Comparison of ENCODE assay signal across 32 mouse cellular contexts in genomic region chr16:97877502-97877901, GRCm38 (mm10).
"Had no signal": no experiment of that assay in that cellular context is flagged by ENCODE, and none has a peak within 500 bp of the region (broad histone marks: within the 10 kb centered on the region; RNA-seq: fewer than 3 reads in every experiment).

No protein-coding gene starts in this region.

- ATAC-seq: liver, embryonic 12.5 days; liver, postnatal 0 days; lung, postnatal 0 days; midbrain, embryonic 13.5 days; midbrain, embryonic 15.5 days; midbrain, embryonic 16.5 days had no signal

- H3K4me2 ChIP-seq: limb, embryonic 12.5 days; limb, embryonic 13.5 days; limb, embryonic 15.5 days; liver, embryonic 11.5 days; liver, embryonic 12.5 days; liver, embryonic 13.5 days; liver, embryonic 15.5 days; lung, embryonic 14.5 days; lung, embryonic 15.5 days; midbrain, embryonic 11.5 days; midbrain, embryonic 12.5 days; midbrain, embryonic 13.5 days; midbrain, embryonic 15.5 days; neural tube, embryonic 12.5 days; neural tube, embryonic 13.5 days had no signal

- H3K9me3 ChIP-seq: limb, embryonic 10.5 days; limb, embryonic 12.5 days; limb, embryonic 13.5 days; limb, embryonic 15.5 days; liver, embryonic 12.5 days; liver, embryonic 13.5 days; liver, embryonic 15.5 days; lung, embryonic 15.5 days; megakaryocyte, embryonic 14.5 days; midbrain, embryonic 10.5 days; midbrain, embryonic 12.5 days; midbrain, embryonic 13.5 days; midbrain, embryonic 15.5 days; neural tube, embryonic 12.5 days; neural tube, embryonic 13.5 days had no signal

- H3K4me1 ChIP-seq: limb, embryonic 10.5 days; limb, embryonic 12.5 days; limb, embryonic 13.5 days; limb, embryonic 15.5 days; liver, embryonic 12.5 days; liver, embryonic 13.5 days; liver, embryonic 15.5 days; lung, embryonic 15.5 days; megakaryocyte, embryonic 14.5 days; midbrain, embryonic 10.5 days; midbrain, embryonic 12.5 days; midbrain, embryonic 13.5 days; midbrain, embryonic 15.5 days; neural tube, embryonic 12.5 days; neural tube, embryonic 13.5 days had no signal

- H3K27ac ChIP-seq: limb, embryonic 10.5 days; limb, embryonic 12.5 days; limb, embryonic 13.5 days; limb, embryonic 15.5 days; liver, embryonic 12.5 days; liver, embryonic 13.5 days; liver, embryonic 14.5 days; liver, embryonic 15.5 days; lung, embryonic 15.5 days; macrophage; midbrain, embryonic 10.5 days; midbrain, embryonic 12.5 days; midbrain, embryonic 13.5 days; midbrain, embryonic 15.5 days; neural tube, embryonic 12.5 days; neural tube, embryonic 13.5 days had no signal

- H3K9ac ChIP-seq: limb, embryonic 12.5 days; limb, embryonic 13.5 days; limb, embryonic 15.5 days; liver, embryonic 12.5 days; liver, embryonic 13.5 days; liver, embryonic 14.5 days; liver, embryonic 15.5 days; liver, postnatal 0 days; lung, embryonic 14.5 days; lung, embryonic 15.5 days; midbrain, embryonic 12.5 days; midbrain, embryonic 13.5 days; midbrain, embryonic 15.5 days; neural tube, embryonic 12.5 days; neural tube, embryonic 13.5 days had no signal

- H3K4me3 ChIP-seq: limb, embryonic 10.5 days; limb, embryonic 12.5 days; limb, embryonic 13.5 days; limb, embryonic 15.5 days; liver, embryonic 12.5 days; liver, embryonic 13.5 days; liver, embryonic 15.5 days; lung, embryonic 15.5 days; megakaryocyte, embryonic 14.5 days; midbrain, embryonic 10.5 days; midbrain, embryonic 12.5 days; midbrain, embryonic 13.5 days; midbrain, embryonic 15.5 days; myocyte; neural tube, embryonic 12.5 days; neural tube, embryonic 13.5 days had no signal

- H3K36me3 ChIP-seq: liver, embryonic 13.5 days; neural tube, embryonic 12.5 days had no signal

- DNase-seq: left cerebral cortex, postnatal 4 days; liver; liver, embryonic 13.5 days; liver, postnatal 0 days; lung, adult 18-20 months; lung, adult 2 months; lung, embryonic 14.5 days; lung, postnatal 10 days; lung, postnatal 14 days; lung, postnatal 36 days; midbrain, embryonic 14.5 days had no signal

- H3K27me3 ChIP-seq: limb, embryonic 12.5 days; limb, embryonic 13.5 days; limb, embryonic 15.5 days; liver, embryonic 12.5 days; liver, embryonic 13.5 days; liver, embryonic 15.5 days; lung, embryonic 15.5 days; megakaryocyte, embryonic 14.5 days; midbrain, embryonic 12.5 days; midbrain, embryonic 13.5 days; midbrain, embryonic 15.5 days; neural tube, embryonic 12.5 days; neural tube, embryonic 13.5 days had no signal
